Mouse (Mus musculus) midbrain, embryonic 10.5 days (tissue): Measurements from ENCODE around the gene Ksr2. TPM values are rescaled to one million over a fixed set of nuclear protein-coding genes. Genes with fewer than 3 reads are reported as not detected.

ENCODE experiments used
- DNase-seq: peaks from one replicate; pipeline ENCODE4 v3.0.0-alpha.2; 2017; ENCODE audit warnings: low spot score
- H3K27ac ChIP-seq: fragments of 300-500 bp; sonication (generic); replicated peaks from 2 replicates; pipeline ENCODE4 v1.5.1; 2016; ENCODE audit warnings: mild to moderate bottlenecking
- H3K27me3 ChIP-seq: fragments of 300-500 bp; sonication (generic); 2 replicates; pipeline ENCODE4 v1.6.1; 2016; ENCODE audit warnings: low read depth, mild to moderate bottlenecking; ENCODE audit not compliant: poor library complexity, severe bottlenecking
- H3K36me3 ChIP-seq: fragments of 300-500 bp; sonication (generic); 2 replicates; pipeline ENCODE4 v1.6.1; 2016; ENCODE audit warnings: mild to moderate bottlenecking, moderate library complexity
- H3K4me1 ChIP-seq: fragments of 300-500 bp; sonication (generic); 2 replicates; pipeline ENCODE4 v1.6.1; 2016
- H3K4me3 ChIP-seq: fragments of 300-500 bp; sonication (generic); 2 replicates; pipeline ENCODE4 v1.5.1; 2016; ENCODE audit warnings: mild to moderate bottlenecking, moderate library complexity
- H3K9me3 ChIP-seq: fragments of 300-500 bp; sonication (generic); replicated peaks from 2 replicates; pipeline ENCODE4 v1.6.1; 2016; ENCODE audit warnings: mild to moderate bottlenecking
- WGBS: fragments of 180-500 bp; shearing (Covaris S2); methylation state at CpG from one replicate; pipeline ENCODE4 v1.1.7; 2016; 5-methylcytosine and 5-hydroxymethylcytosine counted together
- polyA plus RNA-seq: library from polyadenylated mRNA; unstranded; fragments of >200 nt; fragmentation: Nextera tagmentation; extraction: Ambion mirVana; gene quantifications from 2 replicates; pipeline ENCODE4 v1.2.1, GENCODE M21; 2016

The Ksr2 gene
- polyA plus RNA-seq, 1 experiment from 2014 or later, result 0.52 TPM

GRCm38 (mm10) chr5:117516597-117516996 is 102.8 kb downstream of the Ksr2 start:
- Histone ChIP-seq H3K4me3 (no peak overlapping the region), H3K27ac (no peak overlapping the region), H3K4me1 (no peaks in the 10 kb centered on the region; the same call in 1 of the 2 replicates), H3K27me3 (no peaks in the 10 kb centered on the region), H3K9me3 (no peaks in the 10 kb centered on the region), H3K36me3 (no peaks in the 10 kb centered on the region)
- peak; percentile 72 for DNase-seq
- WGBS, result 6% methylated on average over 8 of the region's 8 CpGs

GRCm38 (mm10) chr5:117519858-117520495 is 106.2 kb downstream of the Ksr2 start:
- Histone ChIP-seq H3K27ac (no peak overlapping the region), H3K4me1 (no peaks in the 10 kb centered on the region), H3K4me3 (no peak overlapping the region), H3K27me3 (no peaks in the 10 kb centered on the region), H3K36me3 (no peaks in the 10 kb centered on the region), H3K9me3 (no peaks in the 10 kb centered on the region)
- WGBS, result 38% methylated on average over 4 of the region's 4 CpGs
- no peak for DNase-seq

GRCm38 (mm10) chr5:117521156-117521555 is 107.4 kb downstream of the Ksr2 start:
- Histone ChIP-seq H3K4me1 (no peaks in the 10 kb centered on the region), H3K27me3 (no peaks in the 10 kb centered on the region), H3K36me3 (no peaks in the 10 kb centered on the region), H3K4me3 (no peak overlapping the region), H3K9me3 (no peaks in the 10 kb centered on the region), H3K27ac (no peak overlapping the region)
- 88% methylated on average over 4 of the region's 4 CpGs for WGBS
- DNase-seq, result no peak

GRCm38 (mm10) chr5:117521701-117522100 is 107.9 kb downstream of the Ksr2 start:
- Histone ChIP-seq H3K27ac (no peak overlapping the region), H3K27me3 (no peaks in the 10 kb centered on the region), H3K36me3 (no peaks in the 10 kb centered on the region), H3K4me1 (no peaks in the 10 kb centered on the region), H3K9me3 (no peaks in the 10 kb centered on the region), H3K4me3 (no peak overlapping the region)
- no peak for DNase-seq
- 91% methylated on average over 4 of the region's 4 CpGs for WGBS

GRCm38 (mm10) chr5:117522471-117522870 is 108.7 kb downstream of the Ksr2 start:
- H3K4me3 ChIP-seq, result no peak overlapping the region
- DNase-seq, result no peak
- H3K27me3 ChIP-seq, result no peaks in the 10 kb centered on the region
- WGBS, result 70% methylated on average over 4 of the region's 4 CpGs
- H3K4me1 ChIP-seq, result no peaks in the 10 kb centered on the region
- no peak overlapping the region for H3K27ac ChIP-seq
- no peaks in the 10 kb centered on the region for H3K9me3 ChIP-seq
- H3K36me3 ChIP-seq, result no peaks in the 10 kb centered on the region

GRCm38 (mm10) chr5:117523010-117523409 is 109.2 kb downstream of the Ksr2 start:
- Histone ChIP-seq H3K27me3 (no peaks in the 10 kb centered on the region), H3K27ac (no peak overlapping the region), H3K9me3 (no peaks in the 10 kb centered on the region), H3K36me3 (no peaks in the 10 kb centered on the region), H3K4me3 (no peak overlapping the region), H3K4me1 (no peaks in the 10 kb centered on the region)
- 91% methylated on average over 10 of the region's 10 CpGs for whole genome bisulfite sequencing
- no peak for DNase-seq

- H3K9me3 ChIP-seq, result no peaks in the 10 kb centered on the region
- H3K4me1 ChIP-seq, result peaks cover 19% of the 10 kb centered on the region
- H3K27me3 ChIP-seq, result peaks cover 44% of the 10 kb centered on the region
- 76% methylated on average over 6 of the region's 6 CpGs for WGBS
- H3K4me3 ChIP-seq, result no peak overlapping the region
- no peaks in the 10 kb centered on the region for H3K36me3 ChIP-seq
- no peak overlapping the region for H3K27ac ChIP-seq
- no peak for DNase-seq
These were observed 117.2 kb downstream of the Ksr2 start for GRCm38 (mm10) chr5:117530991-117531390.

- Histone ChIP-seq H3K4me3 (no peak overlapping the region), H3K27ac (no peak overlapping the region), H3K9me3 (no peaks in the 10 kb centered on the region; the same call in 1 of the 2 replicates), H3K27me3 (peaks cover 13% of the 10 kb centered on the region), H3K4me1 (peaks cover 10% of the 10 kb centered on the region), H3K36me3 (no peaks in the 10 kb centered on the region)
- 78% methylated on average over 3 of the region's 3 CpGs for WGBS
- DNase-seq, result no peak
These were observed 125.4 kb downstream of the Ksr2 start for GRCm38 (mm10) chr5:117539221-117539620.

- 89% methylated on average over 8 of the region's 8 CpGs for WGBS
- H3K27me3 ChIP-seq, result no peaks in the 10 kb centered on the region
These were observed 127.9 kb downstream of the Ksr2 start for GRCm38 (mm10) chr5:117541654-117542053.

GRCm38 (mm10) chr5:117546694-117547268 is 133.0 kb downstream of the Ksr2 start:
- WGBS, result 85% methylated on average over 25 of the region's 25 CpGs
- Histone ChIP-seq H3K9me3 (peaks cover 11% of the 10 kb centered on the region; the same call in 1 of the 2 replicates), H3K4me3 (no peak overlapping the region), H3K27ac (no peak overlapping the region), H3K27me3 (no peaks in the 10 kb centered on the region), H3K4me1 (peaks cover 6% of the 10 kb centered on the region; the same call in 1 of the 2 replicates), H3K36me3 (no peaks in the 10 kb centered on the region)
- DNase-seq, result no peak

More at GRCm38 (mm10) chr5:117541654-117542053, 127.9 kb downstream of the Ksr2 start:
- Histone ChIP-seq H3K27ac (no peak overlapping the region), H3K36me3 (no peaks in the 10 kb centered on the region), H3K9me3 (no peaks in the 10 kb centered on the region; the same call in 1 of the 2 replicates), H3K4me3 (no peak overlapping the region), H3K4me1 (peaks cover 13% of the 10 kb centered on the region)
- DNase-seq, result no peak

- no peak overlapping the region for H3K4me3 ChIP-seq
- no peak for DNase-seq
- no peak overlapping the region for H3K27ac ChIP-seq
- WGBS, result 78% methylated on average over 9 of the region's 9 CpGs
- no peaks in the 10 kb centered on the region for H3K4me1 ChIP-seq
- H3K36me3 ChIP-seq, result no peaks in the 10 kb centered on the region
- H3K9me3 ChIP-seq, result peaks cover 16% of the 10 kb centered on the region
- no peaks in the 10 kb centered on the region for H3K27me3 ChIP-seq
These were observed 137.2 kb downstream of the Ksr2 start for GRCm38 (mm10) chr5:117550992-117551391.

GRCm38 (mm10) chr5:117552096-117552495 is 138.3 kb downstream of the Ksr2 start:
- Histone ChIP-seq H3K27me3 (no peaks in the 10 kb centered on the region), H3K27ac (no peak overlapping the region), H3K4me1 (no peaks in the 10 kb centered on the region), H3K36me3 (no peaks in the 10 kb centered on the region), H3K4me3 (no peak overlapping the region), H3K9me3 (peaks cover 16% of the 10 kb centered on the region)
- WGBS, result 96% methylated on average over 8 of the region's 8 CpGs
- no peak for DNase-seq

GRCm38 (mm10) chr5:117554505-117554904 is 140.7 kb downstream of the Ksr2 start:
- 90% methylated on average over 4 of the region's 4 CpGs for WGBS
- H3K36me3 ChIP-seq, result no peaks in the 10 kb centered on the region
- DNase-seq, result no peak

More at GRCm38 (mm10) chr5:117554505-117554904, 140.7 kb downstream of the Ksr2 start:
- H3K27me3 ChIP-seq, result no peaks in the 10 kb centered on the region
- no peak overlapping the region for H3K4me3 ChIP-seq
- H3K9me3 ChIP-seq, result peaks cover 5% of the 10 kb centered on the region
- H3K4me1 ChIP-seq, result no peaks in the 10 kb centered on the region
- no peak overlapping the region for H3K27ac ChIP-seq
